In genomic region chrX:139684410-139684774, GRCm38 (mm10) we compare ENCODE assay signal across 8 mouse cellular contexts. TPM values are rescaled to one million over a fixed set of nuclear protein-coding genes. Genes with fewer than 3 reads are reported as not detected.
DNase-seq lines count a peak whose midpoint lies in the region; ATAC-seq and TF ChIP-seq lines count a peak whose summit lies in the region.

No protein-coding gene starts in this region.

- ATAC-seq in heart, embryonic 13.5 days (ENCODE audit: extremely low read depth, insufficient number of reproducible peaks, low FRiP score, low TSS enrichment): peak; percentile 6; the same call in 1 of the 2 replicates
- ATAC-seq in Patski: peak; percentile 20
- no peak; the same call in none of the 2 replicates for ATAC-seq in hindbrain, embryonic 11.5 days (ENCODE audit: low FRiP score)
- ATAC-seq in megakaryocyte-erythroid progenitor cell, adult 5-6 weeks (replicated peaks; ENCODE audit: low FRiP score, low TSS enrichment, poor library complexity, severe bottlenecking): peak; percentile 33

- H3K36me3 ChIP-seq in heart, embryonic 13.5 days: no peaks in the 10 kb centered on the region
- H3K36me3 ChIP-seq in hindbrain, embryonic 11.5 days (ENCODE audit: control insufficient read depth, insufficient read depth, low read length): no peaks in the 10 kb centered on the region

- 0 out of 2 replicates have a peak, but pooled peaks cover 3% of the 10 kb centered on the region for H3K27me3 ChIP-seq in heart, embryonic 13.5 days (replicated peaks)
- H3K27me3 ChIP-seq in Patski: peaks cover 15% of the 10 kb centered on the region
- H3K27me3 ChIP-seq in hindbrain, embryonic 11.5 days (ENCODE audit: control insufficient read depth, insufficient read depth, low read length): peaks cover 2% of the 10 kb centered on the region; the same call in 1 of the 2 replicates

- peak overlapping the region; percentile 70 for H3K4me2 ChIP-seq in heart, embryonic 13.5 days
- H3K4me2 ChIP-seq in hindbrain, embryonic 11.5 days (replicated peaks; ENCODE audit: low read depth, low read length): peak overlapping the region; percentile 17; the same call in 1 of the 2 replicates

- in situ Hi-C loops in Patski (cut with MboI; ENCODE audit: low pct_unique_long_range_greater_than_20kb): no loop called here

- peaks cover 5% of the 10 kb centered on the region; the same call in 1 of the 2 replicates for H3K4me1 ChIP-seq in heart, embryonic 13.5 days
- no peaks in the 10 kb centered on the region for H3K4me1 ChIP-seq in hindbrain, embryonic 11.5 days (replicated peaks; ENCODE audit: control insufficient read depth, insufficient read depth, low read length)

- peak overlapping the region; percentile 84 for H3K9ac ChIP-seq in heart, embryonic 13.5 days
- 0 out of 2 replicates have a peak overlapping the region, but pooled peaks have one; percentile 15 for H3K9ac ChIP-seq in hindbrain, embryonic 11.5 days (ENCODE audit: low read depth, low read length)

- WGBS in heart, embryonic 13.5 days: 17% methylated on average over 8 of the region's 8 CpGs
- WGBS in hindbrain, embryonic 11.5 days: 18% methylated on average over 8 of the region's 8 CpGs

- H3K27ac ChIP-seq in heart, embryonic 13.5 days (replicated peaks): peak overlapping the region; percentile 32; the same call in 1 of the 2 replicates
- no peak overlapping the region for H3K27ac ChIP-seq in hindbrain, embryonic 11.5 days (ENCODE audit: low read depth, low read length)

- DNase-seq in heart, postnatal 10 days: no peak
- no peak for DNase-seq in Patski (ENCODE audit: low read depth, low spot score)
- no peak for DNase-seq in hindbrain, embryonic 11.5 days (ENCODE audit: low spot score)
- DNase-seq in left cerebral cortex, adult 18-20 months (ENCODE audit: low spot score in 2 of 2): no peak
- DNase-seq in kidney, postnatal 36 days: no peak
- no peak for DNase-seq in gastrocnemius, postnatal 10 days

- no peak for TF ChIP-seq CTCF in Patski (IDR thresholded peaks at IDR 0.05)

- POLR2A ChIA-PET in Patski (lab: Charles Lee): no interaction called here

- no peaks in the 10 kb centered on the region for H3K9me3 ChIP-seq in heart, embryonic 13.5 days
- no peaks in the 10 kb centered on the region for H3K9me3 ChIP-seq in hindbrain, embryonic 11.5 days (ENCODE audit: control insufficient read depth, low read length)

- intact Hi-C loops in heart, postnatal 10 days (cut with DNase I): no loop called here

- peak overlapping the region; percentile 68 for H3K4me3 ChIP-seq in heart, embryonic 13.5 days
- peak overlapping the region; percentile 44 for H3K4me3 ChIP-seq in hindbrain, embryonic 11.5 days (ENCODE audit: low read depth, low read length)

- CTCF ChIA-PET in Patski (lab: Charles Lee): interaction anchor here (1.2 kb wide), 1 partner anchor 9 kb away, joined by 3 read pairs; no protein-coding TSS in a partner anchor

RNA-seq across cellular contexts. Expression of gene Tbc1d8b, which starts 0.4 kb away (rescaled TPM):
- polyA plus RNA-seq in heart, embryonic 13.5 days (2015; fragmentation: Nextera tagmentation; extraction: Ambion mirVana): 3.0 and 3.1 TPM in 2 replicates
- 1 to 10 TPM; 7.5 to 8.2 TPM for total RNA-seq in heart, postnatal 10 days (2021)
- 14.0 TPM for polyA plus RNA-seq in Patski (2021)
- 0.74 and 0.88 TPM in 2 replicates for polyA plus RNA-seq in hindbrain, embryonic 11.5 days (2014; fragmentation: Nextera tagmentation; extraction: Ambion mirVana)
- 6.4 and 7.6 TPM in 2 replicates for total RNA-seq in megakaryocyte-erythroid progenitor cell, adult 5-6 weeks (2014; fragmentation: Nextera tagmentation)
- total RNA-seq in megakaryocyte-erythroid progenitor cell, adult 5-6 weeks (2017): 6.9 and 9.6 TPM in 2 replicates
- 1 to 10 TPM; 3.5 to 4.7 TPM for total RNA-seq in left cerebral cortex, adult 18-20 months (2021)
- total RNA-seq in gastrocnemius, postnatal 10 days (2021): 1 to 10 TPM; 5.5 to 5.9 TPM

RNA-seq across cellular contexts. Expression of gene Gm15013, which starts 29.9 kb away (rescaled TPM):
- polyA plus RNA-seq in heart, embryonic 13.5 days (2015; fragmentation: Nextera tagmentation; extraction: Ambion mirVana): 0.32 TPM in 1 of 2 replicates, not detected in the other
- total RNA-seq in heart, postnatal 10 days (2021): not detected
- polyA plus RNA-seq in Patski (2021): 0.47 TPM
- 0.28 TPM in 1 of 2 replicates, not detected in the other for polyA plus RNA-seq in hindbrain, embryonic 11.5 days (2014; fragmentation: Nextera tagmentation; extraction: Ambion mirVana)
- not detected in 2 replicates for total RNA-seq in megakaryocyte-erythroid progenitor cell, adult 5-6 weeks (2014; fragmentation: Nextera tagmentation)
- 0.50 TPM in 1 of 2 replicates, not detected in the other for total RNA-seq in megakaryocyte-erythroid progenitor cell, adult 5-6 weeks (2017)
- total RNA-seq in left cerebral cortex, adult 18-20 months (2021): not detected
- not detected for total RNA-seq in gastrocnemius, postnatal 10 days (2021)
